Mouse (Mus musculus): ENCODE measurements at regions not wholly inside any gene's neighbourhood (a gene's known extent, or its start where the extent isn't known, plus 50 kb on each side); places are given as distances from the start of the nearest gene placed in this dataset.
"Not testable (repeated sequence)": the region's sequence is repeated elsewhere in the genome, so short reads cannot be mapped to it uniquely, and the experiment has no call there.

- TF ChIP-seq CTCF (IDR thresholded peaks at IDR 0.05; ENCODE audit: insufficient read depth, low read length) (0 out of 2 replicates have a peak, but pooled peaks have one; percentile 11), POLR2A (IDR thresholded peaks at IDR 0.05; ENCODE audit: borderline replicate concordance, extremely low read depth, low read depth, low read length) (no peak)
- no peak for DNase-seq
- Histone ChIP-seq H3K4me1 (ENCODE audit: control insufficient read depth, insufficient read depth, low read length) (peaks cover under 1% of the 10 kb centered on the region; the same call in 1 of the 2 replicates), H3K4me3 (replicated peaks; ENCODE audit: extremely low read depth, low read depth, low read length) (no peak overlapping the region)
- WGBS, result 83% methylated on average over 6 of the region's 6 CpGs
These were observed 266.3 kb upstream of the Nr5a2 start for GRCm38 (mm10) chr1:137226479-137227097.

GRCm38 (mm10) chr1:137225418-137225817 is 265.2 kb upstream of the Nr5a2 start:
- TF ChIP-seq POLR2A (IDR thresholded peaks at IDR 0.05; ENCODE audit: borderline replicate concordance, extremely low read depth, low read depth, low read length), result no peak
- peak; percentile 38; the same call in 1 of the 2 replicates for TF ChIP-seq CTCF (IDR thresholded peaks at IDR 0.05; ENCODE audit: insufficient read depth, low read length)
- H3K4me3 ChIP-seq (replicated peaks; ENCODE audit: extremely low read depth, low read depth, low read length), result no peak overlapping the region
- peaks cover 2% of the 10 kb centered on the region; the same call in 1 of the 2 replicates for H3K4me1 ChIP-seq (ENCODE audit: control insufficient read depth, insufficient read depth, low read length)
- DNase-seq, result no peak
- 35% methylated on average over 3 of the region's 3 CpGs for WGBS

- H3K4me3 ChIP-seq (replicated peaks; ENCODE audit: extremely low read depth, low read depth, low read length), result no peak overlapping the region
- no peak for TF ChIP-seq POLR2A (IDR thresholded peaks at IDR 0.05; ENCODE audit: borderline replicate concordance, extremely low read depth, low read depth, low read length)
- no peak for TF ChIP-seq CTCF (IDR thresholded peaks at IDR 0.05; ENCODE audit: insufficient read depth, low read length)
- WGBS, result 48% methylated on average over 10 of the region's 10 CpGs
- peaks cover 2% of the 10 kb centered on the region; the same call in 1 of the 2 replicates for H3K4me1 ChIP-seq (ENCODE audit: control insufficient read depth, insufficient read depth, low read length)
- no peak for DNase-seq
These were observed 262.8 kb upstream of the Nr5a2 start for GRCm38 (mm10) chr1:137223052-137223451.

- peaks cover 2% of the 10 kb centered on the region; the same call in 1 of the 2 replicates for H3K4me1 ChIP-seq (ENCODE audit: control insufficient read depth, insufficient read depth, low read length)
- whole genome bisulfite sequencing, result 8% methylated on average over 25 of the region's 25 CpGs
- DNase-seq, result no peak
- TF ChIP-seq CTCF (IDR thresholded peaks at IDR 0.05; ENCODE audit: insufficient read depth, low read length) (no peak), POLR2A (IDR thresholded peaks at IDR 0.05; ENCODE audit: borderline replicate concordance, extremely low read depth, low read depth, low read length) (no peak)
- H3K4me3 ChIP-seq (replicated peaks; ENCODE audit: extremely low read depth, low read depth, low read length), result no peak overlapping the region
These were observed 261.1 kb upstream of the Nr5a2 start for GRCm38 (mm10) chr1:137221087-137222057.

GRCm38 (mm10) chr1:137220226-137220625 is 260.0 kb upstream of the Nr5a2 start:
- WGBS, result 90% methylated on average over 6 of the region's 6 CpGs
- TF ChIP-seq POLR2A (IDR thresholded peaks at IDR 0.05; ENCODE audit: borderline replicate concordance, extremely low read depth, low read depth, low read length) (no peak), CTCF (IDR thresholded peaks at IDR 0.05; ENCODE audit: insufficient read depth, low read length) (no peak)
- Histone ChIP-seq H3K4me3 (replicated peaks; ENCODE audit: extremely low read depth, low read depth, low read length) (no peak overlapping the region), H3K4me1 (ENCODE audit: control insufficient read depth, insufficient read depth, low read length) (peaks cover 2% of the 10 kb centered on the region; the same call in 1 of the 2 replicates)
- DNase-seq, result no peak

GRCm38 (mm10) chr1:137218611-137219010 is 258.4 kb upstream of the Nr5a2 start:
- TF ChIP-seq POLR2A (IDR thresholded peaks at IDR 0.05; ENCODE audit: borderline replicate concordance, extremely low read depth, low read depth, low read length) (no peak), CTCF (IDR thresholded peaks at IDR 0.05; ENCODE audit: insufficient read depth, low read length) (no peak)
- Histone ChIP-seq H3K4me1 (ENCODE audit: control insufficient read depth, insufficient read depth, low read length) (peaks cover 2% of the 10 kb centered on the region; the same call in 1 of the 2 replicates), H3K4me3 (replicated peaks; ENCODE audit: extremely low read depth, low read depth, low read length) (no peak overlapping the region)
- DNase-seq, result no peak
- 58% methylated on average over 11 of the region's 11 CpGs for WGBS

- 68% methylated on average over 4 of the region's 4 CpGs for WGBS
- TF ChIP-seq CTCF (IDR thresholded peaks at IDR 0.05; ENCODE audit: insufficient read depth, low read length) (no peak), POLR2A (IDR thresholded peaks at IDR 0.05; ENCODE audit: borderline replicate concordance, extremely low read depth, low read depth, low read length) (no peak)
- Histone ChIP-seq H3K4me3 (replicated peaks; ENCODE audit: extremely low read depth, low read depth, low read length) (no peak overlapping the region), H3K4me1 (ENCODE audit: control insufficient read depth, insufficient read depth, low read length) (peaks cover 2% of the 10 kb centered on the region; the same call in 1 of the 2 replicates)
- no peak for DNase-seq
These were observed 257.8 kb upstream of the Nr5a2 start for GRCm38 (mm10) chr1:137218096-137218495.

- 98% methylated on average over 5 of the region's 5 CpGs for WGBS
These were observed 257.0 kb upstream of the Nr5a2 start for GRCm38 (mm10) chr1:137217206-137217605.

GRCm38 (mm10) chr1:137214328-137214727 is 254.1 kb upstream of the Nr5a2 start:
- not testable (repeated sequence) for H3K4me3 ChIP-seq (replicated peaks; ENCODE audit: extremely low read depth, low read depth, low read length); H3K4me1 ChIP-seq (ENCODE audit: control insufficient read depth, insufficient read depth, low read length); DNase-seq
- 92% methylated on average over 1 of the region's 1 CpGs for WGBS

More at GRCm38 (mm10) chr1:137217206-137217605, 257.0 kb upstream of the Nr5a2 start:
- DNase-seq, result no peak
- peaks cover 2% of the 10 kb centered on the region; the same call in 1 of the 2 replicates for H3K4me1 ChIP-seq (ENCODE audit: control insufficient read depth, insufficient read depth, low read length)
- TF ChIP-seq CTCF (IDR thresholded peaks at IDR 0.05; ENCODE audit: insufficient read depth, low read length) (no peak), POLR2A (IDR thresholded peaks at IDR 0.05; ENCODE audit: borderline replicate concordance, extremely low read depth, low read depth, low read length) (no peak)
- H3K4me3 ChIP-seq (replicated peaks; ENCODE audit: extremely low read depth, low read depth, low read length), result no peak overlapping the region

All from lung, adult 2 months (tissue).